Mouse (Mus musculus): ENCODE results near the gene Sphk2.

- TF ChIP-seq CTCF (IDR thresholded peaks at IDR 0.05; ENCODE audit: borderline replicate concordance, insufficient read depth, low read depth, low read length) (no peak), POLR2A (IDR thresholded peaks at IDR 0.05; ENCODE audit: borderline replicate concordance, insufficient read depth, low read length) (no peak)
These were observed 14.2 kb downstream of the Sphk2 start for GRCm38 (mm10) chr7:45703521-45704033.
